ENCODE assay signal across 11 mouse cellular contexts in genomic region chr13:17942338-17942737, GRCm38 (mm10). TPM values are rescaled to one million over a fixed set of nuclear protein-coding genes. Genes with fewer than 3 reads are reported as not detected.
DNase-seq lines count a peak whose midpoint lies in the region; ATAC-seq lines count a peak whose summit lies in the region.
"Had no signal": no experiment of that assay in that cellular context is flagged by ENCODE, and none has a peak within 500 bp of the region (broad histone marks: within the 10 kb centered on the region; RNA-seq: fewer than 3 reads in every experiment).

No protein-coding gene starts in this region.

- H3K27me3 ChIP-seq in forebrain, embryonic 13.5 days: no peaks in the 10 kb centered on the region
- no peaks in the 10 kb centered on the region for H3K27me3 ChIP-seq in forebrain, embryonic 11.5 days (ENCODE audit: control insufficient read depth, insufficient read depth, low read length)
- H3K27me3 ChIP-seq in hindbrain, embryonic 13.5 days: no peaks in the 10 kb centered on the region

- no peak overlapping the region for H3K27ac ChIP-seq in forebrain, embryonic 13.5 days
- no peak overlapping the region for H3K27ac ChIP-seq in forebrain, embryonic 11.5 days (ENCODE audit: low read depth, low read length)
- no peak overlapping the region for H3K27ac ChIP-seq in hindbrain, embryonic 13.5 days

- H3K9ac ChIP-seq in forebrain, embryonic 13.5 days: no peak overlapping the region; the same call in 1 of the 2 replicates
- no peak overlapping the region for H3K9ac ChIP-seq in forebrain, embryonic 11.5 days (ENCODE audit: low read length)
- H3K9ac ChIP-seq in hindbrain, embryonic 13.5 days: peak overlapping the region; percentile 96; the same call in 1 of the 2 replicates

- 86% methylated on average over 6 of the region's 6 CpGs for WGBS in forebrain, embryonic 13.5 days
- 80% methylated on average over 6 of the region's 6 CpGs for WGBS in forebrain, embryonic 11.5 days
- WGBS in hindbrain, embryonic 13.5 days: 78% methylated on average over 6 of the region's 6 CpGs

- no peak for ATAC-seq in forebrain, embryonic 13.5 days
- no peak for ATAC-seq in forebrain, embryonic 11.5 days (replicated peaks; ENCODE audit: low FRiP score)
- no peak for ATAC-seq in hindbrain, embryonic 13.5 days (ENCODE audit: low FRiP score)
- no peak for ATAC-seq in frontal cortex, adult (ENCODE audit: low TSS enrichment)

- DNase-seq in forebrain, embryonic 11.5 days (ENCODE audit: low spot score): no peak
- DNase-seq in adrenal gland, postnatal 36 days: peak; percentile 22 to 28
- DNase-seq in naive thymus-derived CD4-positive, alpha-beta T cell, adult 2 months (ENCODE audit: low read depth): peak; percentile 13
- no peak for DNase-seq in natural killer cell, adult 2 months (ENCODE audit: low spot score in 2 of 2)
- no peak for DNase-seq in right cerebral cortex, postnatal 10 days (ENCODE audit: low spot score in 2 of 2)
- DNase-seq: cerebellum, postnatal 36 days; heart, adult 11 months; heart, postnatal 36 days had no signal

- no peaks in the 10 kb centered on the region for H3K9me3 ChIP-seq in forebrain, embryonic 13.5 days (replicated peaks)
- no peaks in the 10 kb centered on the region for H3K9me3 ChIP-seq in forebrain, embryonic 11.5 days (ENCODE audit: control insufficient read depth, low read length)
- no peaks in the 10 kb centered on the region for H3K9me3 ChIP-seq in hindbrain, embryonic 13.5 days

- H3K4me1 ChIP-seq in forebrain, embryonic 13.5 days: peaks cover 18% of the 10 kb centered on the region
- 0 out of 2 replicates have a peak, but pooled peaks cover 2% of the 10 kb centered on the region for H3K4me1 ChIP-seq in forebrain, embryonic 11.5 days (replicated peaks; ENCODE audit: control insufficient read depth, insufficient read depth, low read length)
- H3K4me1 ChIP-seq in hindbrain, embryonic 13.5 days (replicated peaks): peaks cover 25% of the 10 kb centered on the region

- no peak overlapping the region for H3K4me3 ChIP-seq in forebrain, embryonic 13.5 days
- no peak overlapping the region for H3K4me3 ChIP-seq in forebrain, embryonic 11.5 days (ENCODE audit: low read depth, low read length)
- H3K4me3 ChIP-seq in hindbrain, embryonic 13.5 days: peak overlapping the region; percentile 97

- peak overlapping the region; percentile 32; the same call in 1 of the 2 replicates for H3K4me2 ChIP-seq in forebrain, embryonic 13.5 days
- no peak overlapping the region for H3K4me2 ChIP-seq in forebrain, embryonic 11.5 days (ENCODE audit: low read depth, low read length, severe bottlenecking)
- H3K4me2 ChIP-seq in hindbrain, embryonic 13.5 days: peak overlapping the region; percentile 73

- no peaks in the 10 kb centered on the region for H3K36me3 ChIP-seq in forebrain, embryonic 13.5 days (ENCODE audit: poor library complexity, severe bottlenecking)
- no peaks in the 10 kb centered on the region for H3K36me3 ChIP-seq in forebrain, embryonic 11.5 days (ENCODE audit: control insufficient read depth, insufficient read depth, low read length)
- H3K36me3 ChIP-seq in hindbrain, embryonic 13.5 days: no peaks in the 10 kb centered on the region

RNA-seq across cellular contexts. Expression of gene Rala, which starts 1.7 kb away (rescaled TPM):
- 177 and 187 TPM in 2 replicates for polyA plus RNA-seq in forebrain, embryonic 13.5 days (2015; fragmentation: Nextera tagmentation; extraction: Ambion mirVana)
- 124 and 129 TPM in 2 replicates for polyA plus RNA-seq in forebrain, embryonic 11.5 days (2014; fragmentation: Nextera tagmentation; extraction: Ambion mirVana)
- total RNA-seq in adrenal gland, postnatal 36 days (2021): 10 to 100 TPM; 62.1 to 62.7 TPM
- polyA plus RNA-seq in hindbrain, embryonic 13.5 days (2015; fragmentation: Nextera tagmentation; extraction: Ambion mirVana): 206 and 207 TPM in 2 replicates

RNA-seq across cellular contexts. Expression of gene Yae1d1, which starts 50.8 kb away (rescaled TPM):
- polyA plus RNA-seq in forebrain, embryonic 13.5 days (2015; fragmentation: Nextera tagmentation; extraction: Ambion mirVana): 118 and 119 TPM in 2 replicates
- 90.4 and 94.8 TPM in 2 replicates for polyA plus RNA-seq in forebrain, embryonic 11.5 days (2014; fragmentation: Nextera tagmentation; extraction: Ambion mirVana)
- total RNA-seq in adrenal gland, postnatal 36 days (2021): 10 to 100 TPM; 30.2 to 35.2 TPM
- 100 and 102 TPM in 2 replicates for polyA plus RNA-seq in hindbrain, embryonic 13.5 days (2015; fragmentation: Nextera tagmentation; extraction: Ambion mirVana)

Comparison
In these comparisons a context has a peak if more than half of its experiments do, and no peak if none do; other contexts are left out.
1. DNase-seq: peak in adrenal gland, postnatal 36 days (2 of 2) and naive thymus-derived CD4-positive, alpha-beta T cell, adult 2 months (single experiment); none in forebrain, embryonic 11.5 days (single experiment), natural killer cell, adult 2 months (0 of 2) and right cerebral cortex, postnatal 10 days (0 of 2).